Mouse (Mus musculus): ENCODE results near the gene Trim38.
A peak's percentile ranks its signal among the peaks of the same experiment; 100 is the strongest.
"Not testable (repeated sequence)": the region's sequence is repeated elsewhere in the genome, so short reads cannot be mapped to it uniquely, and the experiment has no call there.

Trim38 gene

GRCm38 (mm10) chr13:23769613-23770012 lies at the start of gene Trim38:
Gene Trim38 (plus strand): TSS chr13:23769913.
- not testable (repeated sequence) for DNase-seq (ENCODE audit: low spot score in 2 of 2)

- no peak for DNase-seq (ENCODE audit: low spot score in 2 of 2)
These were observed 45.5 kb upstream of the Trim38 start for GRCm38 (mm10) chr13:23724239-23724638.

- DNase-seq (ENCODE audit: low spot score in 2 of 2): no peak
These were observed 44.5 kb upstream of the Trim38 start for GRCm38 (mm10) chr13:23725213-23725612.

GRCm38 (mm10) chr13:23728472-23729191 lies 41.1 kb upstream of the Trim38 start:
- DNase-seq (ENCODE audit: low spot score in 2 of 2): no peak

DNA sequence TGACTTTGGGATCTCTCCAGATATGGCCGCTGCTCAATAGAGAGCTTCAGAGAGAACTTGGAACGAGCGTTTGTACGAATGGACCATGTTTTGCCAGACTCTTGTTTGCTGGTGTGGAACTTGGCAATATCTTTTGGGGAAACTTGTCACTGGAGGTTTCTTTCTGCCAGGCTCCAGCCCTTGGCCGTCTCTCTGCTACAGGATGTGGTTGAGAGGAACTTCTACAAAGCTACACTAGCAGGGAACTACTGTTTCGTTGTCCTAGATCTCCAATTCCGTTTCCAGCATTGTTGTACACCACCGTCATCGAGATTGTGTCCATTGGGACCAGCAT lies 40.6 kb upstream of the Trim38 start:
- DNase-seq (ENCODE audit: low spot score in 2 of 2): no peak

DNA sequence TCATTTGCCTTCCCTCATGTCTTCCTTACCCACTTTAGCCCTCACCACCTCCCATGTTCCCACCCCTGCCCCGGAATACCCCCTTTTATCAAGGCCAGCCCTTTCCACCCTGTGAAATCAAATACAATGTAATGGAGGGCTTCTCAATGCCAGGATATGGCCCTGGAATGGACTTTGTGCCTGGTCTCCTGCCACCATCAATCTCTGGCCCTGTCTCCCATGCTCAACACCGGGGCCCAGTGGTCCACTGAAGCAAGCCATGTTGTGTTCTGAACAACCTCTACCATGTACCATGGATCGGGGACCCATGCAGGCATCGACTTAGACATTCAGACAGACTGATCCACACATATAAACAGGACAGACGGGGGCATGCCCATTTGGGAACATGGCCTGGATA lies 40.0 kb upstream of the Trim38 start:
- no peak for DNase-seq (ENCODE audit: low spot score in 2 of 2)

- no peak for DNase-seq (ENCODE audit: low spot score in 2 of 2)
These were observed 39.2 kb upstream of the Trim38 start for GRCm38 (mm10) chr13:23730479-23730878.

DNA sequence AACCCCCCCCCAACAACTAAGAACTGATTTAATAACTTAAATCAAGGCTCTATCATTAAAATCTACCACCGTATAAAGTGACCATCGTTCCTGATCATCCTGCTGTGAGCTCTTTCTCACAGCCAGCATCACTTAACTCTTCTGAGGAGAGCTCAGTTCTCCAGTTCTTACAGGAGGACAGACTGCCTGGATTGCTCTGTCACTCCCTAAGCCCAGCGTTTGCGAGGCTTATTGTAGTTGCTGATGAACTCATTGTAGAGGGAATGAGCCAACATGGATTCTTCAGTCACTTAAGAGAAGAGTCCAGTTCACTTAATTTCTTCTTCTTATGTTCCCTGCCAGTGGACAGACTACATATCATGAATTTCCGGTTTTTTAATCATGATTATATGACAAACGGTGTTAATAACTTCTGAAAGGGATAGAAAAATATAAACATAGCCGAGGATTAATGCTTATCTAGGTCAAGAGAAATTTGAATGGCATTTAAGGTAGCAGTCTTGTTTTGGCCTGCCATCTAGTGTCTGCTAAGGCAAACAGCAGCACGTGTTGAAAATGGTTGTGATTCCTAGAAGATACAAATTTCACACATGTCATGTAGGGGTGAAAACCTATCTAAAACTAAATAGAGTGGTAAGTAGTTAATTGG lies 37.4 kb upstream of the Trim38 start:
- no peak for DNase-seq (ENCODE audit: low spot score in 2 of 2)

GRCm38 (mm10) chr13:23737091-23737490 lies 32.6 kb upstream of the Trim38 start:
- DNase-seq (ENCODE audit: low spot score in 2 of 2): no peak

DNA sequence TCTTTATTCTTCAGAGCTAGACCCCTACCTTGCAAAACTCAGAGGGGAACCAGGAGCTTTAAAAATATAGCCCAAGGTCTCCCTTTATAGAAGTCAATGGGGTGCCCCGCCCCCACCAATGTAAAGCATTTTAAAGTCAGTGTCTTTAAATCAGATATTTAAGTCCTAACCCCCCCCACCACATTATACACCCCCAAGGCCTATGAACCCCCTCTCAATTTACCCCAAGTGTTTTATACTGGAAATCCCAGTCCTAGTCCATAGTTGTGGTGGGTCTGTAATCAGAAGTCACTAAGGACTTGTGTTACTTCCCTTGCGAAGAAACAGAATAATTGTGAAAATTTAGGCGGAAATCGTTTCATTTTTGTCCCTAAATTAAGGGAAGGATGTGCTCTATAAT lies 31.7 kb upstream of the Trim38 start:
- DNase-seq (ENCODE audit: low spot score in 2 of 2): no peak

DNA sequence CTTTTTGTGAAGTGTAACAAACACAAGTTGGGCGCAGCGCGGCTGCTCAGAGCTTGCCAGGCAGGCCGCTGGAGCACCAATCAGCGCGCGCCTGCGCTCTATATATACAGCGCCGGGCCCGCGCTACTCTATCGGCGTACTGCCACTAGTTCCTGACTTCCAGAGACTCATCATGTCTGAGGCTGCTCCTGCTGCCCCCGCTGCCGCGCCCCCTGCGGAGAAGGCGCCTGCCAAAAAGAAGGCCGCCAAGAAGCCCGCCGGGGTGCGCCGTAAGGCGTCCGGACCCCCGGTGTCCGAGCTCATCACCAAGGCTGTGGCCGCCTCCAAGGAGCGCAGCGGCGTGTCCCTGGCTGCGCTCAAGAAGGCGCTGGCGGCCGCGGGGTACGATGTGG lies 31.0 kb upstream of the Trim38 start, which contains the start of gene Hist1h1c:
Gene Hist1h1c, plus strand, starts transcription at position 132 of the 392 bp plus-strand sequence.
- peak; percentile 94 to 98 for DNase-seq (ENCODE audit: low spot score in 2 of 2)

- peak; percentile 85 to 90 for DNase-seq (ENCODE audit: low spot score in 2 of 2)
These were observed 30.4 kb upstream of the Trim38 start for GRCm38 (mm10) chr13:23739069-23739921.

DNA sequence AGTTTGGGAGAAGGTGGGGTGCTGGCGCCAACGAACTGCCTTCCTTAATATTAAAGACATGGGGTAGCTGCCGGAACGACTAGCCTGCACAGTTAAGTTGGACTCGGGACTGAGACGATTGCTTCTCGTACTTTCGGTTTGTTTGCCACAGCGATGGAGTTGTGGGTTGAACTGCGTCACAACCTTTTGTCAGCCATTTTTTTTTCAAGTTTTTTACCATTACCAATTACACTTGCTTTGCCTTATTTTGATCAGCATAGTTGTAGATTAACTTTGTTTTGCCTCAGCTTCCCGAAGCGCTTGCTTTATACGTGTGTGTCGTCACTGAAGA lies 29.8 kb upstream of the Trim38 start:
- no peak for DNase-seq (ENCODE audit: low spot score in 2 of 2)

- no peak for DNase-seq (ENCODE audit: low spot score in 2 of 2)
These were observed 29.4 kb upstream of the Trim38 start for GRCm38 (mm10) chr13:23740256-23740840.

DNA sequence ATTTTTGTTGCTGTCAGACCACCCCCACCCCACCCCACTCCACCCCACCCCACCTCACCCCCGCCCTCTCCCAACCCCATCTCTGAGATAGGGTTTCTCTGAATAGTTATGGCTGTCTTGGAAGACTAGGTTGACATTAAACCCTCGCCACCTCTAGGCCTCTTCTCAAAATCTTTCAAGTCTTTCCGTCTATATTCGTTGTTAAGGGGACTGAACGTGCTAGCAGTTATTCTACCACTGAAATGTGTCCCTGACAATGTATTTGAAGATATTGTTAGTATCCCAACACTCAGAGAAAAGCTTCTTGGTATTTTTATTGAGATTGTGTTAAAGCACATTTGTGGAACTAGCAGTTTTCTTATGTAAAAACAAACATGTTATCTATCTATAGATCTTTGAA lies 28.8 kb upstream of the Trim38 start:
- no peak for DNase-seq (ENCODE audit: low spot score in 2 of 2)

DNA sequence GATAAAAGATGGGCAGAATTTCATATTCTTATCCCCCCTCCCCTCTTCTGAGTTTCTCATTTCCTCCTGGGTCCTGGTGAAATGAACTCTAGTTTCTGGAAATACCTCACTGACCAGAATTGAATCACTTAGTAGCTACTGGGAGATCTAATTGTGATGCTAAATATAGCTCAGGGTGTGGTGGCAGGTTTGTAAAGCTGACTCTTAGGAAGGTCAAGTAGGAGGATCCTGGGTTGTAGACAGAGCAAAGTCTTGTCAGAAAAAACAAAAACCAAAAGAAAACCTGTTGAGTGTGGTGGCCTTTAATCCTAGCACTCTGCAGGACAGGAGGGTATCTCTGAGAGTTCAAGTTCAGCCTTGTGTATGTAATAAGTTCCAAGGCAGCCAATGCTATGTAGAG lies 27.7 kb upstream of the Trim38 start:
- no peak for DNase-seq (ENCODE audit: low spot score in 2 of 2)

GRCm38 (mm10) chr13:23743215-23743614 lies 26.5 kb upstream of the Trim38 start:
- DNase-seq (ENCODE audit: low spot score in 2 of 2): no peak

DNA sequence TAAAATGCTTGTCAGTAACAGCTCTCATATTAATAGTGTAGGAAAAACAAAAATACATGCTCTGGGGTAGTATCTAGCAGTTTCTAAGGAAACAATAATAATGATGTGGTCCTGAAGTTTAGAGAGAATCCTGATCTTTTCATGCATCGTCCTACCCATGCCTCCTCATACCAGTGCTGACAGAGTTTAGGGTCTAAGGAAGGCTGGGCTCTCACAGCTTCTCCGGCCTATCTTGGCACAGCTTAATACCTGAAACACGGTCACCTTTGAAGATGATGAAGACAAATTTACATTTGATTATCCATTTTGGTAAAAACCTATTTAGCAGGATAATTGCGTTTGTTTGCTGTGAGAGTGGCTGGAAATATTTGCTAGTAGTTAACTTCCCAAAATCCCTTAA lies 25.8 kb upstream of the Trim38 start:
- no peak for DNase-seq (ENCODE audit: low spot score in 2 of 2)

GRCm38 (mm10) chr13:23744421-23745380 lies 25.0 kb upstream of the Trim38 start:
- no peak for DNase-seq (ENCODE audit: low spot score in 2 of 2)

GRCm38 (mm10) chr13:23745381-23746161 lies 24.1 kb upstream of the Trim38 start, which contains the start of gene Hist1h3c:
Gene Hist1h3c (minus strand): TSS chr13:23745602.
- peak; percentile 69 to 83 for DNase-seq (ENCODE audit: low spot score in 2 of 2)
